Mouse (Mus musculus): ENCODE data around the gene Pin1rt1.
A peak's percentile ranks its signal among the peaks of the same experiment; 100 is the strongest.

The Pin1rt1 gene

DNA sequence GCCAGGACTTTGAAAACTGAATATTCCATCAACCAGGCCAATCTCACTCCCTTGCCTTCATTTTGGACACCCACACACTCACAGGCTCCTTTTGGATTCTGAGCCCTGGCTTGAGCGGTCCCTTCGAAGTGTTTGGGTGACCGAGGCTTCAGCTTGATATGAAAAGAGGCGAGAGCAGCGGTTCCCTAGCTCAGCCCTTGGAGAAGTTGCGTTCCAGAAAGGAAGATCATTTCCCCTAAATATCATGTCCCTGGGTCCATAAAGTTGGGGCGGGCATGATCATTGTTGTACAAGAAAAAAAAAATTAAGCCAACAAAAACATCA, 3.7 kb downstream of the Pin1rt1 start:
- no peak for DNase-seq (ENCODE audit: low spot score in 2 of 2)

DNA sequence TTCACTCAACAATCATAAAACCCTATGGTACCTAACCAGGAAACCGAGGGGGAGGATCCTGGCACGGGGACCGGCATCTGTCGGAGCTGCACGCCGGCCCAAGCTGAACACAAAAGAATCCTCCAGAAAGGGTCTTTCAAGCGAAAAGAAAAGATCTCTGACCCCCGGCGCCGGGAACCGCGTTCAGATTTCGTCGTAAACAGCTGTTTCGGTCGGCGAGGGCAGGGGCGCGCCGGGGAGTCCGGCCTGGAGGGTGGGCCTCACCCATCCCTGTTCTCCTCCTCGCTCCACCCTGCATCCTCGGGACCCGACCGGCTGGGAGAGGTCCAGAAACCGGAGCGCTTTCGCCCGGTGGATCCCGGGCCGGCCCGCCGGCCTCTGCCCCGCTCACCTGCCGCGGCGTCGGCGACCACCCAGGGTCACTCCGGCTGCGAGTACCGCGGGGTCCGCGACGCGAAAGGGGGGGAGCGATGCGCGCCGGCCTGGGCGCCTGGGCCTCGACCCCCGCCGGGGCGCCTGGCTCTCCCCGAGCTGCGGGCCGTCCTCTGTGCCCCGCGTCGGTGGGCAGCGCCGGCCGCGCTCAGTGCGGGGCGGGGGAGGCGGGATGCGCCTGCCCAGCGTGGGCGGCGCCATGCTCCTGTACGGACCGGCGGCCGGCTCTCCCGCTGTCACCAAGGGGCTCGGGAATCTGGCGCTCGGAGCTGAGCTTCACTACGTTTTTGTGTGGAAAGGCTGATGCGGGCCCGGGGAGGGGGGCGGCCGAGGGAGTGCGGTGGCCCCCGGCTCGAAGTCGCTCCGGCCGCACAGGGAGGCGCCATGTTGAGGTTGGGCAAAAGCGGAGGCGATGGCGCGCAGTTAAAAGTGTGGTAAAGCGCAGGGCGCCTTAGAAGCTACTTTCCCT, 4.3 kb downstream of the Pin1rt1 start, which contains the start of gene Tcp11l1:
Gene Tcp11l1 (minus strand): TSS at position 585 of the 901 bp plus-strand sequence.
- peak; percentile 62 to 84 for DNase-seq (ENCODE audit: low spot score in 2 of 2)

DNA sequence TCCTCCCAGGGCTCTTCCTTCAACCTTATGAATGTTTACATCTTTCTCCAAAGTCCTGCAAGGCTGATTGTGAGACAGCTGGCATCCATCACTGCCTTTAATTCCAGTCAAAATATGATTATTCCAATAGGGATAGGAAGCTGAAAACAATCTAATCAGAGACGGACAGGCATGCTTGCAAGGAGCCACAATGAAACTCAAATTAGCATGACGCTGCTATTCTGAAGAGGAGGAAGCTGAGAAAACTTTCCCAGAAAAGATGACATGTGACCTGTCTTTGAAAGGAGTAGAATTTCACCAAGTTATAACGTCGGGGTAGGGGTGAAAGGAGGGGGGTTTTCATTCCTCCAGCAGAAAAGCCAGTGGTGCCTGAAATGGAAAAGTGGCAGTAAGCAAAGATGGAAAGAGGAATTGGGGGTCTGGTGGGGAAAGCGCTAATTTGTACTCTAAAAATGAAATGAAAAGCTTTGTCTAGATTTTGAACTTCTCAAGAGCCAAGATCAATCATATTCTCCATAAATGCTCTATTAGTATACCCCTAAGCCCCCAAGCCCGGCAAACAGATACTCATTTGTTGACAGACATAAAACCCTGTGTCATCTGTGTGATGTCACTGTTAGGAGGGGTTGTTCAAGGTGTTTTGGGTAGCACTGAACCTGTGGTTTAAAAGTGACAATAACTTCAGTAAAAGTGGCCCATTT, 5.4 kb downstream of the Pin1rt1 start:
- DNase-seq (ENCODE audit: low spot score in 2 of 2) = no peak

DNA sequence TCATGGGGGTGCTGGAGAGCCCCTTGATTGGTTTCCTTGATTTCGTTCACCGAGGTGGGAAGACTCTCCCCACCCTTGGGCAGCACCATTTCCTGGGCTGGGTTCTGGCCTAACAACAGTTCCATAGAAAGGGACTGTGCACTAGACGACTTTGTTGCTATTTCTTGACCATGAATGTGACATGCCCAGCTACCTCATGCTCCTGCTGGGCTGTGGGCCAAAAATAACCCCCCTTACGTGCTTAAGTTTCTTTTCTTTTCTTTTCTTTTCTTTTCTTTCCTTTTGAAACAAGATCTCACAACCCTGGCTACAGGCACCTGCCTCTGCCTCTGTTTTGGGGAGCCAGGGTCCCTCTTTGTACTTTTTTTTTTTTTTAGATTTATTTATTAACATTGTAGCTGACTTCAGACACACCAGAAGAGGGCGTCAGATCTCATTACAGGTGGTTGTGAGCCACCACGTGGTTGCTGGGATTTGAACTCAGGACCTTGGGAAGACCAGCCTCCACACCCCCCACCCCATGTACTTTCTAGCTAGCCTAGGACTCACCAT, 6.3 kb downstream of the Pin1rt1 start:
- DNase-seq (ENCODE audit: low spot score in 2 of 2) = no peak

DNA sequence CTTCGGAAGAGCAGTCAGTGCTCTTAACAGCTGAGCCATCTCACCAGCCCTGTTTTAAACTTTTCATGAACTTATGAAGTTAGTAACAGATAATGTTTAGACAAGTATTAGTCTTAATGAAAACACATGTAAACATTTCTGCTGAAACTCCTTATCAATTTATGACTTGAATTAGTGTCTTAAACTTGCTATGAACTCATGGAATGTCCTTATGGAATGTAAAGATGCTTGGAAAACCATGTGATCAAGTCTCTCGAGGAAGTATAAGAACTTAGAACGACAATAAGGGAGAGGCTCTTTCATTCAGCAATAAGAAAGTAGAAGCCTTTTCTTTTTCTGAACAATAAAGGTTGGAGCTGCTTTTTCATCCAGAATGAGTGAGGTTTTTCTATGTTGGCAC, 11.8 kb downstream of the Pin1rt1 start:
- DNase-seq (ENCODE audit: low spot score in 2 of 2) = no peak

DNA sequence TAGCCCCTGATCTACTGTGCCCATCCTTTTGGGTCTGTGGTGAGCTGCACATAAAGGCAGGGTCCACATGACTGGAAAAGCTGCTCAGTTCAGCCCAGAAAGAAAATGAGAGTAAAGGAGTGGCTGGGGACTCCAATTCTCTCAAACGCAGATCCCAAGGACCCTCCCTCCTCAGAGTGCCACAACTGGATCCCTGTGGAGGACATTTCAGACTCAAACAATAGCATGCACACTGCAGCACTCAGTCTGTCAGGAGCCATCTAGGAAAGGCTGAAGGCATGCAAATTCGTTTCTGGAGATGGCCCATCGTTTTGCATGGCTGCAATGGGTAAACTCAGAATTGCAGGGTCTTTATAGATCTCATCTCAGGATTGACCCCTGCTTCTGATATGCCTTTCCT, 13.0 kb downstream of the Pin1rt1 start:
- no peak for DNase-seq (ENCODE audit: low spot score in 2 of 2)

DNA sequence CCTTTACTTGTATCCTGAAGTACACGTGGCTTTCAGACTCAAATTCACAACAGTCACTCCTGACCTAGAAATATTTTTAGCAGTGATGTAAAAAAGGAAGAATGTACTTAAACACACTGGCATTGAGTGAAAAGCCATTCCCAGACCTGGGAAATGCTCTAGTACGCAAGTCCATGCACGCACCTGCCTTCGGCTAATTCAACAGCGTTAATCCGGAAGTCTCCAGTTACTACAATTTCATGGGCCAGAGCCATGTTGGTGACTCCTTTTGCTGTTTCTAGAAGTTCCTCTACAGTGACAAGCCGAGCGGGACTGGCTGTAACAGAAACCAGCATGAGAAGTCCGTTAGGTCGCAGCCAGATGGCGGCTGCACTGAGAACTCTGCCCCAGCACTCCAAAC, 16.5 kb downstream of the Pin1rt1 start:
- no peak for DNase-seq (ENCODE audit: low spot score in 2 of 2)

DNA sequence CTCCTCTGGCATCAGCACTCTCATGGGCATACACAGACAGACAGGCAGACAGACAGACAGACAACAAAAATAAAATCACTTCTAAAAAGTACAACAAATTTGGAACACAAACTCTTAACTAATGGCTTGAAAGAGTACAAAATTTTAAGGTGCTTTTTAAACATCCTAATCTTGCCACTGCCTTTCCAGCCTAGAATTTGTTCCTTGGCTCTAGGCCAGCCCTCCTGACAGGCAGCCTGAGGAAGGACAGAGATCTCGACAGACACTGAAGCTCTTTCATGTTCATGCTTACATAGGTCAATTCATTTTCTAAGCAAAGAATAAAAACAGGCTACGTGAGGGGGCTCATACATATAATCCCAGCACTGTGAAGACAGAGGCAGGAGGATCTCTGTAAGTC, 23.6 kb downstream of the Pin1rt1 start:
- no peak for DNase-seq (ENCODE audit: low spot score in 2 of 2)

DNA sequence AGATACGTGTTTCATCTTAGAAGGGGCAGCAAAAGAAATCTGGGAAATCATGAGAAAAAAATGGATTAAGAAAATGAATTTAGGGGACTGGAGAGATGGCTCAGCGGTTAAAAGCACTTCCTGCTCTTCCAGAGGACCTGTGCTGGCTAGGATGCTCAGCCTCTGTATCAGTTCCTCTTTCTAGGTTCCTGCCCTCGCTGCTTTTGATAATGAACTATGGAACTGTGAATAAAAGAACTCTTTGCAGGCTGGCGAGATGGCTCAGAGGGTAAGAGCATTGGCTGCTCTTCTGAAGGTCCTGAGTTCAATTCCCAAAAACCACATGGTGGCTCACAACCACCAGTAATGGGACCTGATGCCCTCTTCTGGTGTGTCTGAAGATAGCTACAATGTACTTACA, 25.5 kb downstream of the Pin1rt1 start:
- no peak for DNase-seq (ENCODE audit: low spot score in 2 of 2)

DNA sequence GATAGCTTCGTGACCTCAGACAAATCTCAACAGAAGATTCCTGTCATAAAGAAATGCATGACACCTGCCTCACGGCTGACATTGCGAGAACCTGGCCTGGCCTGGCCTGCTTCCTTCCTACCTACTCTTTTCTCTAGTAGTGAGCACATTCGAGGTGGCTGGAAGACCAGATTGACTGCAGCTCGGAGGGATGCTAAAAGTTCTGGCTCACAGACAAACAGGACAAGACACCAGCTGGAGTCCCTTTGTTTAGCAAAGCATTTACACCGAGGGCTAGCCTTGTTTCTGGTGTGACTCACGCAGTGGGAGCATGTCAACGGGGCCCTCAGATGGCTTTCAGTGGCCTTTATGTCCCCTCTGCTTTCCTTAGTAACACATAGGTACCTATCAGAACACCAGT, 27.5 kb downstream of the Pin1rt1 start:
- DNase-seq (ENCODE audit: low spot score in 2 of 2) = no peak

DNA sequence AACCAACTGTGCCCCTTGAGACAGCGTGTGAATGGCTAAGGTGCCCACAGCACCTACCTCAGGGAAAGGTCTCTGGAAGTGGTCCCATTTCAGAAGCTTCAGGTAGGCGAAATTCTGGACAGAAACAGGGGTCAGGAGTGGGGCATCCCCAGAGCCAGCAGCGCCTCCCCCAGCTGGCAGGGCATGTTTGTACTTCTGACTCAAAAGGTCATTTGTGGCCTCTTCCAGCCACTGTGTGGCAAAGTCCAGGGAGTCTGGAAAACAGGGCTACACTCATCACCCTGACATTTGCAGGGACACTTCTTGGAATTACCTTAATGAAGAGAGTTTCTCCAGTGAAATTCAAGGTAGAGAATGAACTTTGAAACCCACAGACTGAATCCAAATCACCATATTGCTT, 27.9 kb downstream of the Pin1rt1 start:
- no peak for DNase-seq (ENCODE audit: low spot score in 2 of 2)

DNA sequence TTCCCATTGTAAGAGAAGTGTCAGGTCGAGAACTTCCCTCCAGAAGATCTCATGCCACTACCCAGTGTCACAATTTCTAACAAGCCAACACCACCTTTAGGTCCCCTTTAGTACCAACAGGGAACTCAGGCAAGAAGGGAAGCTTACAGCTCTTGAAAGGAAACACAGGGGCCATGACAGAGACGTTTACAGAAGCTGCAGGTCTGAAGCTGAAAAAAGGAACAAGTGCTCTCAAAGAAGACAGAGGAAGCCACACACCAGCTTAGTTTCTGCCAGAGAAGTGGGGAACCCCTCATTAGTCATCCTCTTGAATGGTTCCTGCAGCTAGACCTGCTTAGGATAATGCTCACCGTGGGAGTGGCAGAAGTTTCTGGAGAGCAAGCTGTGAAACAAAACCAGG, 28.9 kb downstream of the Pin1rt1 start:
- DNase-seq (ENCODE audit: low spot score in 2 of 2) = no peak

DNA sequence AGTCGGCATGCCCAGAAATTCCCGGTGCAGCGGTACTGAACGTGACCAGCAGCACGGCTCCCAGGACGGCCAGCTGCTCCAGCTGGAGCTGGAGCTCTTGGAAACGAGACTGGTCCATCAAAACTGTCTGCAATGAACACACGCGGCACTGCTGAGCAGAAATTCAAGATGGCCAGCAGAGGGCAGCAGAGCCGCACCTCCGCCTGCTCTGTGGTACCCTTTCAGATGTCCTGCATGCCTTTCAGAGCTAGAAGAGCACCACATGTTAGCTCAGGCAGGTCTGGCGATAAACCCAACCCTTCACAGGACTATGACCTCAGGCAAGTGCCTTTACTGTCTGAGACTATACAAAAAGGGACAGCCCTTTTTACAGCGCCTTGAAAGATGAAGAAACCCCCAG, 30.8 kb downstream of the Pin1rt1 start:
- DNase-seq (ENCODE audit: low spot score in 2 of 2) = peak; percentile 80 to 83

DNA sequence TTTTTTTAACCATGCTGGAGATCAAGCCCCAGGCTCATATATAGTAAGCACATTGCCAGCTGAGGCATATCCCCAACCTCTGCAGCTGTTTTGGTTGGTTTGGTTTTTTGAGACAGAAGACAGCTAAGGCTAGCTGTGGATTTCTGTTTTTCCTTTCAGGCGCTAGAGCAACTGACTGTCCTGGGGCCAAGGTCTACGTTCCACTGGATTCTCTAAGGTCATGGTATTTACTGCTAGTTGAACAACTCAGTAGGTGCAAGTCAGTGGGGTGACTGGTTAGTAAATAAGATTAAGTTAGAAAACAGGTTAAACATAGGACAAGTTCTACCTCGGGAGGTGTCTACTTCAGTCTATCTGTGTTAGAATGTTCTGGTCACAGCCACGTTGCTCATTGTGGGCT, 31.4 kb downstream of the Pin1rt1 start:
- DNase-seq (ENCODE audit: low spot score in 2 of 2) = no peak

DNA sequence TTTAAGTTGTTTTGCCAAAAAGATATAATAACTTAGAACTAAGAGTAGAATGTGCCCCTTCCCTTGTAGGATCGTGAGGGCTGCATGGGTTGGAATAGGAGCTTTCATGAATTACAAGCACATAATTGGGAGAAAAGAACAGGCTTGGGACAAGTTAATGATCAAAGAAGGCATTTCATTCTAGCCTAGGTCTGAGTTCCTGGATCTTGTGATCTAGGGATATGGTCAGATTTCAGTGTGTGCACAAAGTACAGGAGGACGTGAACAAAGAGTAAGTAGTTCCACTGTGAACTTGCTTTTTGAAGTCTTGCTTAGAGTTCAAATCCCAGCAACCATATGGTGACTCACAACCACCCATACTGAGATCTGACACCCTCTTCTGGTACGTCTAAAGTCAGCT, 38.9 kb downstream of the Pin1rt1 start:
- DNase-seq (ENCODE audit: low spot score in 2 of 2) = no peak

DNA sequence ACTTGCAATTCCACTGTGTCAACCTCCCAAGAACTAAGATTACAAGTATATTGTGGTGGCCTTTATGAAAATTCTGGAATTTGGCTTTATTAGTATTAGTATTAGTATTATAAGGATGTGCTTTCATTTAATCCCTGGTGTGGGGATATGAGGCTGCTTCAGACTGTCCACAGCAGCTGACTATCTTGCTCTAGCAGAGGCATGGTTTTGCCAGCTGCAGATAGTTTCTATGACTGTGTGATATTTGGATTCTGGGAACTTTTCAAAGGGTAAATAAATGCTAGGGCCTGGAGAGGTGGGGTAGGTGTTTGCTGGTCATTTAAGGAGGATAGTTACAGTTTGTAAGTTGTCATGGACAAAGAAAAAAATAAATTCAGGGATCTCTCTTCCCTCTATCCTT, 44.5 kb downstream of the Pin1rt1 start:
- DNase-seq (ENCODE audit: low spot score in 2 of 2) = no peak

DNA sequence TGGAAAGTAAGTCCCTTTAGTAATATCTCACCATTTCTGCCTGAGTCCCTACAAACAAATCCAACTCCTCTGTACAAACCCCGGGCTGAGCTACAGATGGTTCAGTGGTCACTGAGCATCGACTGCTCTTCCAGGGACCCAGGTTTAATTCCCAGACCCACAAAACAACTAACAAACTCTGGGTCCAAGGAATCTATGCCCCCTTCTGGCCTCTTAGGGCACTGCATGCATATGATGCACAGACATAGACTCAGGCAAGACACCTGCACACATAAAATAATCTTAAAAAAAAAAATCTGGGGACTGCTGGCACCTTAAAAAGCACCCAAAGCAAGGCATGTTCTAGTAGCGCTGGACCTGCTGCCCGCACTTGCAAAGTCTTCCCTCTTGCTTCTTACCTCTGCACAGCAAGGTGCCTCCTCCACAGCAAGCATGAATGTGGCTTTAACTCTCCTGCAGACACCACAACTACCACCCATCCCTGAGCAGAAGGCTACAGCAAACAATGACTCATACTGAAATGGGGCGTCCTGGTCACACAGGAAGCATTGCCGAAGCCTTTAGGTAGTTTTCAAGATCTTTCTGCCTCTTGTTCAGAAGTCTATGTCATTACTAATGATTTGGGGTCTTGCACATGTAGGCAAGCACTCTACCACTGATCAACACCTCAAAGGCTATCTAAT, 46.9 kb downstream of the Pin1rt1 start:
- DNase-seq (ENCODE audit: low spot score in 2 of 2) = no peak
